Mouse (Mus musculus): Measurements from ENCODE around the gene Scly. TPM values are rescaled to one million over a fixed set of nuclear protein-coding genes. Genes with fewer than 3 reads are reported as not detected.

Gene Scly
- polyA plus RNA-seq, 1 experiment from 2014 or later = 11.7 TPM

DNA sequence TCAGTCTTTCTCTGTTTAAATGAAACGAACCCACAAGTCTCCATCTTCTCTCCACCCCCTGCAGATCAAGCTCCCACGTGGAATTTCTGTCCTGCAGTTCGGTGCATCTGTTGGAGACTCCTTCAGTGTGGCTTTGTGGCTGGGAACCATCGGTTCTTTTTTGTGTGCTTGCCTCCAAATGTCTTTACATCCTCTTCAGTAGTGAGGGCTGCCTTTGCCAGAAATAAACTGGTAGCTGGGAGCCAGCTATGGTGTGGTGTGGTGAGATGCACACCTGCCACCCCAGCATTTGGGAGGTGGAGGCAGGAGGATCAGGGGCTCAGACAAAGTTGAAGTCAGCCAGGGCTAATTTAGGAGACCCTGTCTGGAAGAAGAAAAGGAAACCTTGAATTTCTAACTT, 34.0 kb downstream of the Scly start:
- Histone ChIP-seq H3K4me1 (ENCODE audit: control insufficient read depth, insufficient read depth, low read length) (no peaks in the 10 kb centered on the region), H3K9me3 (replicated peaks; ENCODE audit: control insufficient read depth, low read length) (no peaks in the 10 kb centered on the region), H3K36me3 (replicated peaks; ENCODE audit: control insufficient read depth, insufficient read depth, low read depth, low read length) (no peaks in the 10 kb centered on the region), H3K27me3 (ENCODE audit: control insufficient read depth, insufficient read depth, low read length) (no peaks in the 10 kb centered on the region), H3K4me2 (ENCODE audit: low read depth, low read length) (no peak overlapping the region), H3K9ac (replicated peaks; ENCODE audit: low read length) (no peak overlapping the region), H3K27ac (replicated peaks; ENCODE audit: low read depth, low read length) (no peak overlapping the region), H3K4me3 (ENCODE audit: low read depth, low read length) (no peak overlapping the region)
- ATAC-seq (replicated peaks; ENCODE audit: insufficient number of reproducible peaks, low FRiP score, low TSS enrichment, low read depth) (no peak), DNase-seq (ENCODE audit: low spot score) (no peak)
- 59% methylated on average over 4 of the region's 4 CpGs for WGBS

DNA sequence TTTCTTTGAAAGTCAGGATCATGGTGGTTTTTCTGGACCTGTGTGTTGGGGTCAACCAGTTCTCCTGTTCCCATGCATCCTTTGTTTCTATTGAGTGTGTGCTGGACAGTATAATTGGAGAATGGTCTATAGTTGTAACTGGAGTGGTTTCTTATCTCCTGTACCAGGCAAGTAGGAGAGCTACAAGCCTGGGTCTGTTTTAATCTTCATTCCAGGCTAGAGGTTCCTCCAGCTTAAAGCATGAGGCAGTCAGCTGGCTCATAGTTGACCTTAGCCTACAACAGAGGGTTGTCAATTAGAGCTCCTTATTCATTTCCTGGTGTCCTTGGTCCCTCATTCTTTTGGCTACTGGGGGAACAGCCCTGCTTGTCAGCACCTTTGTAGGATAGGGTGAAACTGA, 35.4 kb downstream of the Scly start:
- DNase-seq (ENCODE audit: low spot score) (no peak), ATAC-seq (replicated peaks; ENCODE audit: insufficient number of reproducible peaks, low FRiP score, low TSS enrichment, low read depth) (no peak)
- no peak overlapping the region for H3K4me2 ChIP-seq (ENCODE audit: low read depth, low read length)
- no peak overlapping the region for H3K9ac ChIP-seq (replicated peaks; ENCODE audit: low read length)
- H3K27me3 ChIP-seq (ENCODE audit: control insufficient read depth, insufficient read depth, low read length) = no peaks in the 10 kb centered on the region
- H3K4me1 ChIP-seq (ENCODE audit: control insufficient read depth, insufficient read depth, low read length) = no peaks in the 10 kb centered on the region
- H3K9me3 ChIP-seq (replicated peaks; ENCODE audit: control insufficient read depth, low read length) = no peaks in the 10 kb centered on the region
- no peaks in the 10 kb centered on the region for H3K36me3 ChIP-seq (replicated peaks; ENCODE audit: control insufficient read depth, insufficient read depth, low read depth, low read length)
- H3K27ac ChIP-seq (replicated peaks; ENCODE audit: low read depth, low read length) = no peak overlapping the region
- no peak overlapping the region for H3K4me3 ChIP-seq (ENCODE audit: low read depth, low read length)

DNA sequence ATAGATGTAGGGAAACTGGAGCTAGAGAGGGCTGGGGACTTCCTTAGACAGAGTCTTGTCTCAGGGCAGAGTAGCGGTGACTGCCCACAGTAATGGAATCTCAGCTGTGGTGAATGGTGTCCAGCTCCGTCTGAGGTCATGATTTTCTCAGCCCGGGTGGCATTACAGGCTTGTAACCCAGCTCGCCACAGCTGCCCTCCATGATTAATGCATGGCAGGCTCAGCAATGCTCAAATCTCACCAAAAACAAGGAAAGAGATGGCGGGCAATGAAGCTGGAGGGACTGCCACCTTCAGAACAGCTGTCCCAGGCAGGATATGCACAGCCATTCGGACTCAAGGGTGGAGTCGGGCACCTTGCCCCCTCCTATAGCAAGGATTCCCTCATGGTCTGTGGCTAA, 39.2 kb downstream of the Scly start:
- no peak overlapping the region for H3K27ac ChIP-seq (replicated peaks; ENCODE audit: low read depth, low read length)
- no peak for DNase-seq (ENCODE audit: low spot score)
- H3K4me2 ChIP-seq (ENCODE audit: low read depth, low read length) = no peak overlapping the region
- H3K9me3 ChIP-seq (replicated peaks; ENCODE audit: control insufficient read depth, low read length) = no peaks in the 10 kb centered on the region
- H3K9ac ChIP-seq (replicated peaks; ENCODE audit: low read length) = no peak overlapping the region
- H3K27me3 ChIP-seq (ENCODE audit: control insufficient read depth, insufficient read depth, low read length) = no peaks in the 10 kb centered on the region
- H3K4me1 ChIP-seq (ENCODE audit: control insufficient read depth, insufficient read depth, low read length) = no peaks in the 10 kb centered on the region
- WGBS = 86% methylated on average over 7 of the region's 7 CpGs
- ATAC-seq (replicated peaks; ENCODE audit: insufficient number of reproducible peaks, low FRiP score, low TSS enrichment, low read depth) = no peak
- no peak overlapping the region for H3K4me3 ChIP-seq (ENCODE audit: low read depth, low read length)
- no peaks in the 10 kb centered on the region for H3K36me3 ChIP-seq (replicated peaks; ENCODE audit: control insufficient read depth, insufficient read depth, low read depth, low read length)

DNA sequence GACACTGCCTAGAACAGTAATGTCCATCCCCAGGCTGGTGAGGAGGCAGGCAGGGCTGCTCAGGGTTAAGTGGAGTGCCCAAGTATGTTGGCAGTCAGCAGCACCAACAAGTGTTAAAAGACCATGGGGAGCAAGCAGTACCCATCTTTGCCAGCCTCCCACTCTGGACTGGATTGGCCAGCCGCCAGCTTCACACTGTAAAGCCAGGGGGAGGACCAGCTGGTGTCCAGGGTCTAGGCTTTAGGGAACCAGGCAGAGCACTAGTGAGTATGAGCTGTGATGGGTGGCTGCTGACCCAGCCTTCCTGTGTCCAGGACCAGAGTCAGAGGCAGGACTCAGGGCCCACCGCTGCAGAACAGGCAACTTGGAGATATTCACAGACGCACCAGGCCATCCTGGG, 45.9 kb downstream of the Scly start:
- DNase-seq (ENCODE audit: low spot score) (no peak), ATAC-seq (replicated peaks; ENCODE audit: insufficient number of reproducible peaks, low FRiP score, low TSS enrichment, low read depth) (no peak)
- no peak overlapping the region for H3K27ac ChIP-seq (replicated peaks; ENCODE audit: low read depth, low read length)
- H3K27me3 ChIP-seq (ENCODE audit: control insufficient read depth, insufficient read depth, low read length) = peaks cover 38% of the 10 kb centered on the region
- WGBS = 64% methylated on average over 3 of the region's 3 CpGs
- no peak overlapping the region for H3K4me2 ChIP-seq (ENCODE audit: low read depth, low read length)
- H3K9me3 ChIP-seq (replicated peaks; ENCODE audit: control insufficient read depth, low read length) = no peaks in the 10 kb centered on the region
- no peak overlapping the region for H3K4me3 ChIP-seq (ENCODE audit: low read depth, low read length)
- H3K36me3 ChIP-seq (replicated peaks; ENCODE audit: control insufficient read depth, insufficient read depth, low read depth, low read length) = no peaks in the 10 kb centered on the region
- H3K4me1 ChIP-seq (ENCODE audit: control insufficient read depth, insufficient read depth, low read length) = peaks cover 4% of the 10 kb centered on the region
- H3K9ac ChIP-seq (replicated peaks; ENCODE audit: low read length) = no peak overlapping the region

DNA sequence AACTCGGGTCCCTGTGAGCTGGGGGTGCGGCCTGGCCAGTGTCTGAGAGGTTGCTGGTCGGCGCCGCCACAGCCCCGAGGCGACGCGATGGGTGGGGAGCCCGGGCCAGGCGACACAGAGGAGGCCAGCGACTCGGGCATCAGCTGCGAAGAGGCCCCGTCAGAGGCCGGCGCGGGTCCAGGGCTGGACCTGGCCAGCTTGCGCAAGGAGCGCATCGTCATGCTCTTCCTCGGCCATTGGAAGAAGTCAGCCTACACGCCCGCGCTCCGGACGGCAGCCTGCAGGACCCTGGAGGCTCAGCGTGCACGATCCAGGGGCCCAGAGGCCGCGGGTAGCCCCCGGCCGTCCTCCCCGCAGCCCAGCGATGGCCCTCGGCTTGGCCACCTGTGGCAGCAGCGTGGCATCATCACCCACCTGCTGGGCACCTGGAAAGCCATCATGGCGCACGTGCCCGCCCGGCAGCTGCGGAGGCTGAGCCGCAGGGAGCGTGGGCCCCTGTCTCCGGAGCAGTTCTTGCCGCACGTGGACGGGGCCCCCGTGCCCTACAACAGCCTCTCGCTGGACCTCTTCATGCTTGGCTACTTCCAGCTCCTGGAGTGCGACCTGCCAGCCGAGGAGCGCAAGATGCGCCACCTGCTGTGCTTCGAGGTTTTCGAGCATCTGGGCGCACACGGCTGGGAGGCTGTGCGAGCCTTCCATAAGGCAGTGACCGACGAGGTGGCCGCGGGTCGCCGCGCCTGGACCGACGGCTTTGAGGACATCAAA, 47.0 kb downstream of the Scly start:
- H3K27me3 ChIP-seq (ENCODE audit: control insufficient read depth, insufficient read depth, low read length) = peaks cover 38% of the 10 kb centered on the region
- peak overlapping the region; percentile 24 for H3K4me3 ChIP-seq (ENCODE audit: low read depth, low read length)
- H3K27ac ChIP-seq (replicated peaks; ENCODE audit: low read depth, low read length) = no peak overlapping the region; the same call in 1 of the 2 replicates
- peaks cover 4% of the 10 kb centered on the region for H3K4me1 ChIP-seq (ENCODE audit: control insufficient read depth, insufficient read depth, low read length)
- WGBS = 2% methylated on average over 66 of the region's 68 CpGs
- H3K9ac ChIP-seq (replicated peaks; ENCODE audit: low read length) = no peak overlapping the region; the same call in 1 of the 2 replicates
- peak overlapping the region; percentile 57 for H3K4me2 ChIP-seq (ENCODE audit: low read depth, low read length)
- DNase-seq (ENCODE audit: low spot score) (peak; percentile 48), ATAC-seq (replicated peaks; ENCODE audit: insufficient number of reproducible peaks, low FRiP score, low TSS enrichment, low read depth) (0 out of 2 replicates have a peak, but pooled peaks have one; percentile 41)
- H3K9me3 ChIP-seq (replicated peaks; ENCODE audit: control insufficient read depth, low read length) = no peaks in the 10 kb centered on the region
- H3K36me3 ChIP-seq (replicated peaks; ENCODE audit: control insufficient read depth, insufficient read depth, low read depth, low read length) = no peaks in the 10 kb centered on the region

DNA sequence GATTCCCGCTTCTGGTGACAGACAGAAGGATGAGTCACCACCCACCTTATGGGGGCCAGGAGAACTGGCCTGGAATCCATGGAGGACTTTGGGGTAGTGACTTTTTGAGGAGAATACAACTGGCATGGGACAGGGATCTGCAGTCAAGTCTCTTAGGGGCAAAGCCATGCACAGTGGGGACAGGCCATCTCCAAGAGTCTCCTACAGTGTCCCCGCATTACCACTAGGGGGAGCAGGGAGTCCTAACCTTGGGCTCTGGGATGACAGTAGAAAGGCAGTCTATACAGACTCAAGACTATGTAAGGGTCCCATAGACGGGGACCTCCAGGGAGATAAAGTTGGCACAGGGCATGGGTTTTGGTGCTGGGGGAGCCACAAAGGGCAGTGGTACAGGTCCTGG, 48.8 kb downstream of the Scly start:
- peaks cover 4% of the 10 kb centered on the region for H3K4me1 ChIP-seq (ENCODE audit: control insufficient read depth, insufficient read depth, low read length)
- H3K4me3 ChIP-seq (ENCODE audit: low read depth, low read length) = no peak overlapping the region
- H3K36me3 ChIP-seq (replicated peaks; ENCODE audit: control insufficient read depth, insufficient read depth, low read depth, low read length) = no peaks in the 10 kb centered on the region
- H3K9ac ChIP-seq (replicated peaks; ENCODE audit: low read length) = no peak overlapping the region
- DNase-seq (ENCODE audit: low spot score) = peak; percentile 81
- H3K27ac ChIP-seq (replicated peaks; ENCODE audit: low read depth, low read length) = no peak overlapping the region
- H3K4me2 ChIP-seq (ENCODE audit: low read depth, low read length) = no peak overlapping the region
- H3K9me3 ChIP-seq (replicated peaks; ENCODE audit: control insufficient read depth, low read length) = no peaks in the 10 kb centered on the region
- ATAC-seq (replicated peaks; ENCODE audit: insufficient number of reproducible peaks, low FRiP score, low TSS enrichment, low read depth) = peak; percentile 22; the same call in 1 of the 2 replicates
- peaks cover 38% of the 10 kb centered on the region for H3K27me3 ChIP-seq (ENCODE audit: control insufficient read depth, insufficient read depth, low read length)
- 44% methylated on average over 3 of the region's 3 CpGs for WGBS

DNA sequence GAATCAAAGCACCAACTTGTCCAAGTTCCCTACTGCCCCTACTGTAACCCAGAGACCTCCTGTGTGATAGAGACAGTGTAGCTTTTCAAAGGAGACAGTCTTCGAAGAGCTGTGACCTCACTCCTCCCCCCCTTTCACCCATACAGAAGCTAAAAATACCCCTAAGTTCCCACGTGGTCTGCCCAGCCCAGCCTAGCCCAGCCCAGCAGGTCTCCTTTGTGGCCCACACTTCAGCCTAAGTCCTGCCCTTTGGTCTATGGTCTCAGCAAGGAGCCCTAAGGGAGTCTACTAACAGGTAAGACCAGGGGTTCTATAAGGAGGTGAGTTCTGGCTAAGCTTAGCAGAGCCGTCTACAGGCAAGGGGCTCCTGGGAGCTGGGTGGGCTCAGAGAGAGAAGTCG, 52.7 kb downstream of the Scly start, which contains the start of gene Klhl30:
TSS of gene Klhl30 (plus strand) at position 176 of the 400 bp plus-strand sequence.
- 51% methylated on average over 4 of the region's 4 CpGs for WGBS
- Histone ChIP-seq H3K36me3 (replicated peaks; ENCODE audit: control insufficient read depth, insufficient read depth, low read depth, low read length) (no peaks in the 10 kb centered on the region), H3K4me3 (ENCODE audit: low read depth, low read length) (no peak within 1 kb of the TSS), H3K4me1 (ENCODE audit: control insufficient read depth, insufficient read depth, low read length) (no peaks in the 10 kb centered on the region), H3K27ac (replicated peaks; ENCODE audit: low read depth, low read length) (no peak within 1 kb of the TSS), H3K27me3 (ENCODE audit: control insufficient read depth, insufficient read depth, low read length) (peaks cover 6% of the 10 kb centered on the region), H3K9ac (replicated peaks; ENCODE audit: low read length) (no peak within 1 kb of the TSS), H3K4me2 (ENCODE audit: low read depth, low read length) (no peak within 1 kb of the TSS), H3K9me3 (replicated peaks; ENCODE audit: control insufficient read depth, low read length) (no peaks in the 10 kb centered on the region)
- DNase-seq (ENCODE audit: low spot score) = no peak
- no peak for ATAC-seq (replicated peaks; ENCODE audit: insufficient number of reproducible peaks, low FRiP score, low TSS enrichment, low read depth)

DNA sequence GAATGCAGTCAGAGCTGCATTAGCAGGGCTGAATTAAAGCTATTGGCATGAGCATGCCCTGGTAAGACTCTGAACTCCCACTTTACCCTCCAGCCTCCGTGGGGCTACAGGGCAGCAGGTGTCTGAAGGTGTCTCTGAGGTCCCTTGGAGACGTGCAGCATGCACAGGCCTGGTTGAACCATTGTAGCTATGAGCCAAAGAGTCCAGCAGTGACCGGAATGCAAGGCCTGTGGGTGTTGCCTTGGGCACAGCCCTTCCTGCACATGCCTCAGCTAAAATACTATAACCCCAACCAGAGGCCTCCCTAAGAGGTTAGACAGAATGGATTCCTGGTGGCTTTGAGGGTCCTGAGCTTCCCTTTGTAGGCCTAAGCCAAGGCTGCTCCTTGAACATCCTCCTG, 53.1 kb downstream of the Scly start:
- Histone ChIP-seq H3K9ac (replicated peaks; ENCODE audit: low read length) (no peak overlapping the region), H3K36me3 (replicated peaks; ENCODE audit: control insufficient read depth, insufficient read depth, low read depth, low read length) (no peaks in the 10 kb centered on the region), H3K4me1 (ENCODE audit: control insufficient read depth, insufficient read depth, low read length) (no peaks in the 10 kb centered on the region), H3K4me3 (ENCODE audit: low read depth, low read length) (no peak overlapping the region), H3K27ac (replicated peaks; ENCODE audit: low read depth, low read length) (no peak overlapping the region), H3K4me2 (ENCODE audit: low read depth, low read length) (no peak overlapping the region), H3K9me3 (replicated peaks; ENCODE audit: control insufficient read depth, low read length) (no peaks in the 10 kb centered on the region), H3K27me3 (ENCODE audit: control insufficient read depth, insufficient read depth, low read length) (peaks cover 2% of the 10 kb centered on the region)
- ATAC-seq (replicated peaks; ENCODE audit: insufficient number of reproducible peaks, low FRiP score, low TSS enrichment, low read depth) (no peak; the same call in 1 of the 2 replicates), DNase-seq (ENCODE audit: low spot score) (no peak)
- WGBS = 86% methylated on average over 3 of the region's 3 CpGs

Data from embryonic facial prominence, embryonic 11.5 days (tissue).